Mouse (Mus musculus) midbrain, embryonic 16.5 days (tissue): ENCODE data around the gene Itga9. TPM values are rescaled to one million over a fixed set of nuclear protein-coding genes. Genes with fewer than 3 reads are reported as not detected.
A peak's percentile ranks its signal among the peaks of the same experiment; 100 is the strongest.

Source experiments
- ATAC-seq: fragments of 200-750 bp; cut with Nextera tagmentation; 2 replicates; pipeline ENCODE4 v1.8.0; 2017; ENCODE audit warnings: moderate TSS enrichment
- H3K27ac ChIP-seq: fragments of 300-500 bp; sonication (generic); 2 replicates; pipeline ENCODE4 v1.5.1; 2014; ENCODE audit warnings: mild to moderate bottlenecking, low read length, mixed read lengths
- H3K27me3 ChIP-seq: fragments of 300-500 bp; sonication (generic); 2 replicates; pipeline ENCODE4 v1.6.1; 2014; ENCODE audit warnings: low read depth, low read length, mixed read lengths; ENCODE audit not compliant: control insufficient read depth, insufficient read depth
- H3K36me3 ChIP-seq: fragments of 300-500 bp; sonication (generic); 2 replicates; pipeline ENCODE4 v1.6.1; 2014; ENCODE audit warnings: mild to moderate bottlenecking, low read length, moderate library complexity, mixed read lengths; ENCODE audit not compliant: control insufficient read depth, insufficient read depth
- H3K4me1 ChIP-seq: fragments of 300-500 bp; sonication (generic); 2 replicates; pipeline ENCODE4 v1.6.1; 2014; ENCODE audit warnings: mild to moderate bottlenecking, low read length, mixed read lengths; ENCODE audit not compliant: control insufficient read depth, insufficient read depth
- H3K4me2 ChIP-seq: fragments of 300-500 bp; sonication (generic); 2 replicates; pipeline ENCODE4 v1.6.1; 2014; ENCODE audit warnings: mild to moderate bottlenecking, low read length, mixed read lengths
- H3K4me3 ChIP-seq: fragments of 300-500 bp; sonication (generic); 2 replicates; pipeline ENCODE4 v1.5.1; 2014; ENCODE audit warnings: low read depth, mild to moderate bottlenecking, low read length, moderate library complexity, mixed read lengths
- H3K9ac ChIP-seq: fragments of 300-500 bp; sonication (generic); 2 replicates; pipeline ENCODE4 v1.6.1; 2014; ENCODE audit warnings: low read depth, low read length, mixed read lengths
- H3K9me3 ChIP-seq: fragments of 300-500 bp; sonication (generic); replicated peaks from 2 replicates; pipeline ENCODE4 v1.6.1; 2014; ENCODE audit warnings: mild to moderate bottlenecking, low read length, mixed read lengths; ENCODE audit not compliant: control insufficient read depth, poor library complexity, severe bottlenecking
- WGBS: fragments of 180-500 bp; shearing (Covaris S2); extraction: QIAGEN DNeasy Blood & Tissue Kit; methylation state at CpG from one replicate; pipeline ENCODE4 v1.1.7; 2014; 5-methylcytosine and 5-hydroxymethylcytosine counted together
- polyA plus RNA-seq: library from polyadenylated mRNA; unstranded; fragments of >200 nt; fragmentation: Nextera tagmentation; extraction: Ambion mirVana; gene quantifications from 2 replicates; pipeline ENCODE4 v1.2.1, GENCODE M21; 2015

Gene Itga9
- polyA plus RNA-seq, 1 experiment from 2014 or later = 1.0 TPM

DNA sequence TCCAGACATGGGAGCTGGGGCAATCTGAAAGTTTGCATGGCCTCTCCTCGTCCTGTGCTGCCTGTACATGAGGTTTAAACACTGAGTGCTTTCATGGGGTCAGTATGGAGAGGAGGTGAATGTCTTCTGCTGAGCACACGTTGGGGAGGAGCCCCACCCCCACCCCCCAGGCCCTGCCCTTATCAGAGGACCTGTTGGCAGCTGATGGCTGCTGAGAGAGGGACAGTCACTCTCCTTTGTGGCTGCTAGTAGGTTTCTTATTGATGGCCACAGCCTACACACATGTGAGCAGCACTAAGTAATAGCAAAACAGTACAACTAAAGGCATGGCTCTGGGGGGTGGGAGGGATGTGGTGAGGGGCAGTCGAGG, 215.7 kb downstream of the Itga9 start:
- Histone ChIP-seq H3K27ac (no peak overlapping the region), H3K36me3 (no peaks in the 10 kb centered on the region), H3K4me2 (peak overlapping the region; percentile 27; the same call in 1 of the 2 replicates), H3K9ac (no peak overlapping the region), H3K27me3 (no peaks in the 10 kb centered on the region), H3K4me1 (peaks cover 4% of the 10 kb centered on the region; the same call in 1 of the 2 replicates), H3K4me3 (no peak overlapping the region), H3K9me3 (no peaks in the 10 kb centered on the region)
- ATAC-seq = no peak
- WGBS = 53% methylated on average over 3 of the region's 3 CpGs

DNA sequence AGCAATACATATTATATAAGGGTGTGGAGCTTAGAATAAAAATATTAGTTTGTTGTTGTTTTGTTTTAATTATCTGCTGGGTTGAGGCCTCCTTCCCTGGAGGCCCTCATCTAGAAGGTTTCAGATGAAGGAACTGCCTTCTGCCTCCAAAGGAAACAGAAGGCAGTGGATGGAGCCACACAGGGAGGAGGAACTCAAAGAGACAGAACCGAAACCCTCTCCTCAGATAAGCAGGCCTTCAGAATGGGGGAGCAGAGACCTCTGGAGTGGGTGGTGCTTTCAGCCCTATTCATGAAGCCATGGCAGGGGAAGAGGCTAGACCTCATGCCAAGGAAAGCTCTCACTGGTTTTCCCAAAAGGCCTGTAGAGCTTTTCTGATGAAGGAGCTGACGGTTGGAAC, 216.1 kb downstream of the Itga9 start:
- no peak for ATAC-seq
- Histone ChIP-seq H3K4me1 (peaks cover 4% of the 10 kb centered on the region; the same call in 1 of the 2 replicates), H3K4me2 (no peak overlapping the region), H3K27ac (no peak overlapping the region), H3K36me3 (no peaks in the 10 kb centered on the region), H3K9me3 (no peaks in the 10 kb centered on the region), H3K27me3 (no peaks in the 10 kb centered on the region), H3K9ac (no peak overlapping the region), H3K4me3 (no peak overlapping the region)
- 97% methylated on average over 2 of the region's 2 CpGs for WGBS

DNA sequence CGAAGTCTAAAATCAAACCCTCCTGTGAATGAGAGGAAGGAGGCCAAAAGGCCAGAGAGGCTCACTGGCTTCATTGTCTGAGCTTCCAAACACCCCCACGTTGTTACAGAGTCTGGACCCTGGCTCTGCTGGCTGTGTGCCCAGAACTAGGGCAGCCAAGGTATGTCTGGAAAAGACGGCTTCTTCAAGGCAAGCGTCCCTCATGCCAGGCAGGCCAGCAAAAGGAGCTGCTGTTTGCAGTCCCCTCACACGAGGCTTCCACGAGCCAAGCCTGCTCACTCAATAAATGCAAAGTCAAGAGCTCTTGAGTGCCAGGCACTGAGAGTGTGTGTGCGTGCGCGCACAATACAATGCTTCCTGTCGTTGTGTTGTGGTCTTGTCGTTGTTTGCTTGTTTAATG, 224.6 kb downstream of the Itga9 start:
- H3K4me2 ChIP-seq = no peak overlapping the region

DNA sequence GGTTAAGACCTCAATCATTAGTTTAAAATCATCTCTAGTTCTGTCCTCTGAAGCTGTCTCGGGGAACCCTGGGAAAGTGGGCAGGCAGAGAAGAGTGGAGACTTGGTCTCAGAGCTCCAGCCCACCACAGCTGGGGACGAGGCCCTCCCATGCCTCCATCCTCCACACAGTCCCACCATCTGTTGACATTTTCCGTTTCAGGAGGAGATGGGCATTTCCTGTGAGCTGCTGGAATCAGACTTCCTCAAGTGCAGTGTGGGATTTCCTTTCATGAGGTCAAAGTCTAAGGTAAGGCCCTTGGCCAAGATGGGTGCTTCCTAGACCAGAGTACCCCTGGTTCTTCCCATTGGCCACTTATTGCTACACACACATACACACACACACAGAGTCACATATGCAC, 226.0 kb downstream of the Itga9 start:
- Histone ChIP-seq H3K27me3 (no peaks in the 10 kb centered on the region), H3K27ac (no peak overlapping the region), H3K9ac (no peak overlapping the region), H3K9me3 (no peaks in the 10 kb centered on the region), H3K4me2 (no peak overlapping the region), H3K36me3 (no peaks in the 10 kb centered on the region), H3K4me3 (no peak overlapping the region), H3K4me1 (peaks cover 2% of the 10 kb centered on the region; the same call in 1 of the 2 replicates)
- ATAC-seq = no peak
- WGBS = 80% methylated on average over 3 of the region's 3 CpGs

More for the DNA sequence above, 224.6 kb downstream of the Itga9 start:
- 49% methylated on average over 11 of the region's 11 CpGs for WGBS
- Histone ChIP-seq H3K27me3 (no peaks in the 10 kb centered on the region), H3K27ac (no peak overlapping the region), H3K4me1 (peaks cover 2% of the 10 kb centered on the region; the same call in 1 of the 2 replicates), H3K9ac (no peak overlapping the region), H3K9me3 (no peaks in the 10 kb centered on the region), H3K36me3 (no peaks in the 10 kb centered on the region), H3K4me3 (no peak overlapping the region)
- no peak for ATAC-seq

DNA sequence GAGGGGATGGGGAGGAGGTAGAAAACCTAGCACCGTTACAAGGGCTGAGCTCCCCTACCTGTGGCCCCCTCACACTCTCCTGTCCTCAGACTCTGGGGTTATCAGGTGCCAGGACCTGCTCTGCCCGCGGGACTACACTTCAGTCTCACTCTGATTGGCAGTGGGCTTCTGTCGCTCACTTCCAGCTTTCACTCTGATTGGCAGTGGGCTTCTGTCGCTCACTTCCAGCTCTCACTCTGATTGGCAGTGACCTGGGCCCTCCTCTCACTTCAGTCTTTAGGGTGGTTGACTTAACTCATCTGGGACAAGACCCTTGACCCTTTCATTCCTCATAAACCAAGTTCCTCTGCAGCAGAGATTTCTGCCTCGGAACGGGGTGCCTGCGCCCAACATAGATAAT, 226.9 kb downstream of the Itga9 start:
- H3K27me3 ChIP-seq = no peaks in the 10 kb centered on the region
- no peak for ATAC-seq
- no peak overlapping the region for H3K9ac ChIP-seq
- 77% methylated on average over 8 of the region's 8 CpGs for WGBS
- no peak overlapping the region for H3K4me2 ChIP-seq
- no peaks in the 10 kb centered on the region for H3K9me3 ChIP-seq
- H3K27ac ChIP-seq = no peak overlapping the region
- no peak overlapping the region for H3K4me3 ChIP-seq
- H3K4me1 ChIP-seq = peaks cover 2% of the 10 kb centered on the region; the same call in 1 of the 2 replicates
- no peaks in the 10 kb centered on the region for H3K36me3 ChIP-seq

DNA sequence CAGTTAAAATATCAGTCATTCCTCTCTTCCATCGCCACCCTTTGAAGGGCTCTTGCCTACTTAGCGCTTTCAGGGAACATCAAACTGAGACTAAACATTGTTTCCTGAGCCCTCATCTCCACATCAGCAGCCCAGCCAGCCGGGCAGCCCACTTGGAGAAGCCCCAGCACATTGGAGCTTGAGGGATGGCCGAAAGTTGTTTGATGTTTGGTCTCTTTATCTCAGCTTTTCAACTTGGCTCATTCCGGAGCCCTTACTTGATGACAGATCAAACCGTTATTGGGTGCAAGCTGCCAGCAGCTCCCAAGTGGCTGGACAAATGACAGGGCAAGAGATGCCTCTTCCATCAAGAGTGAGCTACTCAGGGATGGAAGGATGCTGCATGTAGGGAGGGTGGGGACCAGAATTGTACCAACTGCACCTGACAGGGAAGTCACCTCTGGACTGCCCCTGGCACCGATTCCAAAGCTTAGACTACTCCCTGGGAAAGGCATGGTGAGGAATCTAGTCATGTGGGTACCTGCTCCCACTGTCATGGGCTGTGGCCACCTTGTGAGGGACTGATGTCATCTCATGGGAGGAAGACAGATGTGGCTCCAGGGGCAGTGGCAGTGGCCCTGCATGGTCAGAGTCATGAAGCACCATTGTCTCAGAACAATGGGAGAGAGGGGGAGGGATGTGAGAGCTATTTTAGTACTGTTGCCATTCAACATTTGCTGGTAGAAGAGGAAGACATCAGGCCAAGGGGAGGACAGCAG, 232.6 kb downstream of the Itga9 start:
- no peak for ATAC-seq
- H3K9ac ChIP-seq = no peak overlapping the region
- H3K4me3 ChIP-seq = no peak overlapping the region
- 85% methylated on average over 7 of the region's 7 CpGs for WGBS
- no peaks in the 10 kb centered on the region for H3K27me3 ChIP-seq
- no peaks in the 10 kb centered on the region for H3K9me3 ChIP-seq
- H3K36me3 ChIP-seq = no peaks in the 10 kb centered on the region
- no peak overlapping the region for H3K4me2 ChIP-seq
- no peaks in the 10 kb centered on the region for H3K4me1 ChIP-seq
- no peak overlapping the region for H3K27ac ChIP-seq

DNA sequence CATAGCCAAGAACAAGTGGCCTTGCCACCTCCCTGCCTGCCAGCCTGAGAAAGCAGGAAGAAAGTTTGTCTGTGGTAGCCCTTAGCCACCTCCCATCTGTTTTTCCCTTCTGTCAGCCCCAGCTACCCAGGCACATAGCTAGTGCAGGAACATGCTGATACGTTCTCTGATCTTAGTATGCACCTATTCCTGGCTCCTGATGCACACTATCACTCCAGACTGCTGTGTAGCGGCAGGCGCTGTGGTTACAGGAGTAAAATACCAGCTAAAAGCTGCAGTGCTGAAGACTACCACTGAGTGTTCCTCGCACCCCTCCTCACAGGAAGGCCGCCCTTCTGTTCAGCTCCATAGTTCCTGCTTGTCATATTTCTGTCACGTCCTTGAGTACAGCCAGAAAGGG, 234.8 kb downstream of the Itga9 start:
- no peak overlapping the region for H3K4me3 ChIP-seq
- H3K4me1 ChIP-seq = no peaks in the 10 kb centered on the region
- ATAC-seq = no peak
- no peaks in the 10 kb centered on the region for H3K9me3 ChIP-seq
- 92% methylated on average over 6 of the region's 6 CpGs for WGBS
- H3K27ac ChIP-seq = no peak overlapping the region
- no peak overlapping the region for H3K9ac ChIP-seq
- H3K36me3 ChIP-seq = no peaks in the 10 kb centered on the region
- H3K27me3 ChIP-seq = no peaks in the 10 kb centered on the region
- no peak overlapping the region for H3K4me2 ChIP-seq

DNA sequence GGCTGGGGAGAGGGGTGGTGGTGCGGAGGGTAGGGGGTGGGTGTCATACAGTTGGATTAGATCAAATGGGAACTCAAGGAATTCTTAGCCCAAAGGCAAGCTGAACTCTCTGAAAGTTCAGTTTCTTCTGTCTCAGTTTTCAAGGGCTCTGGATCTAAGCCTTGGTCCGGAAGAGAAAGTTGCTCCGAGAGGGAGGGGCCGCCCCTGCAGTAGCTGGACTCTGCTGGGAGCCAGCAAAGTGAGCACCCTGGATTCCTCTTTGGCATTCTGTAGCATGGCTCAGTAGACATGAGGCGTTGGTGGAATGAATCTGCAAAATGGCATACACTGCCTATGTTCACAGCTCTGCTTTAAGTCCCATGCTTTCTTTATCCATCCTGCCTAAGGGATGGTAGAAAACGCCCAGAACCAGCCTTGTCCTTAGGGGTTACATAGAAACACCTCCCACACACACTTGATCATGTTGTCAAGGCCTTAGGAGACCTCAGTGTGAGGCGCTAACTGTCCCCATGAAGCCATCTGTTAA, 235.5 kb downstream of the Itga9 start:
- H3K9ac ChIP-seq = no peak overlapping the region
- no peak for ATAC-seq
- no peaks in the 10 kb centered on the region for H3K27me3 ChIP-seq
- no peak overlapping the region for H3K4me2 ChIP-seq
- H3K27ac ChIP-seq = no peak overlapping the region
- no peak overlapping the region for H3K4me3 ChIP-seq
- no peaks in the 10 kb centered on the region for H3K36me3 ChIP-seq
- WGBS = 86% methylated on average over 7 of the region's 7 CpGs
- no peaks in the 10 kb centered on the region for H3K9me3 ChIP-seq
- no peaks in the 10 kb centered on the region for H3K4me1 ChIP-seq

DNA sequence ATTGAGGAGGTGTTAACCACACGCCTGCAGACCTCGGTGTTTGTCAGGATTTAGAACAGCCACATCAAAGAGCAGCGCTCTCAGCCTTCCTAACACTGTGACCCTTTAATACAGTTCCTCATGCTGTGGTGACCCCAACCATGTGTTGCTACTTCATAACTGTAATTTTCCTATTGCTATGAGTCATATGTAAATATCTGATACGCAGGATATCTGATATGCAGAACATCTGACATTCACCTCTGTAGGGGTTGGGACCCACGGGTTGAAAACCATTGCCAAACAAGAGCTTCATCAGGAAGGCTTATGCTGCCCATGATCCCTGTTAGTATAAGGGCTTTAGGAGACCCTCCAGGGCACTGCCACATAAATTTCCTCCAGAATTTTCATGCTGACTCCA, 237.2 kb downstream of the Itga9 start:
- WGBS = 89% methylated on average over 5 of the region's 5 CpGs
- no peaks in the 10 kb centered on the region for H3K27me3 ChIP-seq
- H3K9ac ChIP-seq = no peak overlapping the region
- H3K27ac ChIP-seq = no peak overlapping the region
- H3K4me3 ChIP-seq = no peak overlapping the region
- H3K9me3 ChIP-seq = no peaks in the 10 kb centered on the region
- H3K4me2 ChIP-seq = no peak overlapping the region
- ATAC-seq = no peak
- H3K4me1 ChIP-seq = no peaks in the 10 kb centered on the region
- H3K36me3 ChIP-seq = no peaks in the 10 kb centered on the region
